Mouse (Mus musculus): ENCODE measurements around the gene Lsmem1.

Gene Lsmem1

DNA sequence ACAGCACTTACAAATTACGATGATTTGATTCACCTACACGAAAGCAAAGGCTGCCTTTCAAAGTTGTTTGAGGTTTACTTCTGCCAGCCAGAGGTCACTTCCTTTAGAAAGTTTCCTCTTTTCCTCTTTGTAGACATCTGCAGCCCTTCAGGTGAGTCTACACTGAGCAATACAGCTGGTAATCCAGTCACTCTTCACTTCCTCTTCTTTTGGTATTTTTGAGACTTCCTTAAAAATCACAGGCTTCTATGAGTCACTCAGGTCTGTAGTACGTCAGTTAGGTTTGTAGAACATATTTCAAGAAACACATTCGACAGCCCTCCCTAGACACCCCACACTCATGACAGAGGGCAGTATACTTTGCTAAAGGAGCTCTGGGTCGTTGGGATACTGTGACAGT is 58.6 kb downstream of the Lsmem1 start:
- DNase-seq (ENCODE audit: low read depth, low spot score), result no peak

DNA sequence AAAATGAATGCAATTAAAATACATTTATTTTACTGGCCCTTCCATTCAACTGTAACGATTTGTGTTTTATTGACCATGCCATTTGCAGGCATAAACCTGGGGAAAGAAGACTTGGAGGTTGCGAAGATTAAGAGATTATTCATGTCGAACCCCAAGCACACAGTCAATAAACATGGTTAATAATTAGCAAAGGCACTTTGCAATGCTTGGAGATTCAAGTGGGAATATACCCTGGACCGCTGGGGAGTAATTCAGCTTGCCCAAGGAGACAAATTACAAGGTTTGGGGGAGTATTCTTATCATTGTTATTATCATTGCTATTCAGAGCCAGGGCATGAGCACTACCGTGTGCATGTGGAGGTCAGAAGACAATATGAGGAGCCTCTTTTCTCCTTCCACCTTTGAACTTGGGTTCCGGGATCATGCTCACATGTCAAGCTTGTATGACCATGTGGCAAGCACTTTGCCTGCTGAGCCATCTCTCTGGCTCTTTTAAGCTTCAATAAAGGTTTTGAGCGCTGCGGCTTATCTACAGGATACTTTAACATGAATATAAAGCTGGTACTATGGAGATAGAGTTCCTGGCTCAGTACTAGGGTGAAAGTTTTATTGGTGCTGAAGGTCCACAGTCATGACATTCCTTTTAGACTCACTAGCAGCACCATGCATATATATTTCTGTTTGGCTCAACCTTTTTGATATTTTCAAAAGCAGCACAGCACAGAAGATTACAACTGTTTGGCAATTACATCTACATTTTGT is 59.6 kb downstream of the Lsmem1 start:
- no peak for DNase-seq (ENCODE audit: low read depth, low spot score)

DNA sequence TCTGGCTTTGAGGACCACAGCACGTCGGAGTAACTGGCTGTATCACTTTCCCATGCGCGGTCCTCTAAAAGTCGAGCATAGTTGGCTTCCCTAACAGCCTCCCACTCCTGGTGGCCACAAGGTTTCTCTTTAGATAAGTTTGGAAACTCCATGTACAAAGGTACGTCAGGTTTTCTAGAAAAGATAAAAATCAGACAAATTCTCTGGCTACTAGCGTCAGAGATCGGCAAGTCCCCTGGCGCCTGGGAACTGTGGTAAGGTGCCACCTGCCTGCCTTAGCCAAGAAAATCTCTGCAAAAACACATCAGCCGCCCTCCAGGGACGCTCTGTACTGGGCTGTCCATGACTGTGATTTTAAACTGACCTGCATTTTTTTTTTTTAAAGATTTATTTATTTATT is 64.8 kb downstream of the Lsmem1 start:
- peak; percentile 42 for DNase-seq (ENCODE audit: low read depth, low spot score)

DNA sequence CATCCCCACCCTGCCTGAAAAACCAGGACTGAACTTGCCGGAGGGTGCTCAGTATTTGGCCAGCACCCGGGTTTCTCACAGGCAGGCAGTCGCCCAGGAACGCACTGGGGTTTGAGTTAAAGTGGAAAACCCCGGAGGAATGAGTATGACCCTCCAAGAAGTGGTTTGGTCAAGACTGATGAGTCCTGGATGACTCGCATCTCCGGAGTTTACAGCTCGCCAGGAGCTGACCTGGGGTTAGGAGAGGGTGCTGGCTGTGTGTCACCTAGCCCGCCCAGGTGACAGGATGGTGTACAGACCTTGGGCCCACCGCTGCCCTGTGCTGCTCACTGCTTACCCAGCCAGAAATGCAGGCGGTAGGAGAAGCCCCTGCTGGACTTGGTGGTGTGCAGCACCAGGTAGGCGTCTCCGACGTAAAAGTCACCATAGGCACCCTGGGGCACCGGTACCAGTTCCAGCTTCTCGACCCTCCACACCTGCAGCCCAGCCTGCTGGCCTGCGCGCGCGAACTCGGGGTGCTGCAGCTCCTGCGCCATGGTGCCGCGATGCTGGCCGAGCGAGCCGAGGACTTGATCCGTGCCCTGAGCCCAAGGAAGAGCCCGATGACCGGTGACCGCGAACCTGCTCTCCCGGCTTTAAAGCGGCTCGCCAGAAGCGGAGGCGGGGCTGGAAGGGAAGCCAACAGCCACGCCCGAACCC is 65.6 kb downstream of the Lsmem1 start, which contains the start of gene Scin:
TSS of gene Scin (minus strand) at position 656 of the 699 bp plus-strand sequence.
- peak; percentile 11 for DNase-seq (ENCODE audit: low read depth, low spot score)

DNA sequence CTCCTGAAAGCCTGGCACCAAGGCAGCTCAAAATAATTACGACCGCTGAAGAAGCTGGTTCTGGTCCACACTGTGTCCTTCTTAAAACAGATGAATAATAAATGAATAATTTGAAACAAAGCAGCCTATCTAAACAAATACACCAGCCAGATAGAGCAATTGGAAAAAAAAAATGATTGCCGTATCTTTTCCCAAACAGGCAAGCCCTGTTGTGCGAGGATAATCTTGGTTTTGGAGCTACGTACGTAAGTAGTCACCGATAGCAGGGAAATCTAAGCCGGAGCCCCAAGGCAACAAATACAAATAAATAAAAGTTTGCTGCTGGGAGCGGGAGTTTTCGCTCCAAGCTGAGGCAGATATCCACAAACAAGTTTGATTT is 66.1 kb downstream of the Lsmem1 start:
- DNase-seq (ENCODE audit: low read depth, low spot score), result no peak

All from CD4-positive helper T cell, adult 2 months (primary cell).